Mouse (Mus musculus): ENCODE data around the gene S100a10.
A peak's percentile ranks its signal among the peaks of the same experiment; 100 is the strongest.

S100a10 gene

DNA sequence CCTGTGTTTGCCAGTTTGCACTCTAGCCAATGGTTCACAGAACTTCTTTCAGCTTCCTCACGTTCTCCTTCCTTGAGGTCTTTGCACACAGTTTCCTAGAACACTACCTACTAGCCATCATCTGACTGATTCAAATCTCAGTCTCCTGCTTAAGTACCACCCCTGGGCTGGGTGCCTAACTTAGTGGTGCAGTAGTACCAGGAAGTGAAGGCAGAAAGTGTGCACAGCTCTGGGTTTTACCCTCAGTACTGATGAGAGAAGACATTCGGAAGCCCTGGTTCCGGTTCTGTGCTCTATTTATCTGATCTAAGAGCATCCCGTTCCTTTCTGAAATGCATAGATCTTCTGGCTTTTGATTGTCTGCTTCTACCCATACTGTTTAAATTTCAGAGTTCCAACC is 26.8 kb downstream of the S100a10 start:
- no peak for DNase-seq

DNA sequence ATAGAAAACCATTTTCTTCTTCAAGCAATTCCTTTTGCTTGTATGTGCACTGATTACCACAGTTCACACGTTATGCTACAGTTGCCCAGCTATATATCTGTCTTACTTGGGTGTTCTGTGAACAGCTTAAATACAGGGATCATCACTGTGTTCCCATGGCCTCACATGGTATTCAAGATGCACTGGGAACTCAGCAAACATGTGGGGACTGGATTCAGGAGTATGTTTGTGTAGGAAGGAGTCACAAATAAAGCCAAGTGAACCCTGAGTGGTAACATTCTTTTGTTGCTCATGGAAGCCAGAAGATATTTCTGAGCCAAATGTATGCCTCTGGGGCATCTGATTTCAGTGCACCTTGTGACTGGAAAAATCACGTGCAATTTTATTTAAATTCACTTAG is 28.2 kb downstream of the S100a10 start:
- DNase-seq, result no peak

DNA sequence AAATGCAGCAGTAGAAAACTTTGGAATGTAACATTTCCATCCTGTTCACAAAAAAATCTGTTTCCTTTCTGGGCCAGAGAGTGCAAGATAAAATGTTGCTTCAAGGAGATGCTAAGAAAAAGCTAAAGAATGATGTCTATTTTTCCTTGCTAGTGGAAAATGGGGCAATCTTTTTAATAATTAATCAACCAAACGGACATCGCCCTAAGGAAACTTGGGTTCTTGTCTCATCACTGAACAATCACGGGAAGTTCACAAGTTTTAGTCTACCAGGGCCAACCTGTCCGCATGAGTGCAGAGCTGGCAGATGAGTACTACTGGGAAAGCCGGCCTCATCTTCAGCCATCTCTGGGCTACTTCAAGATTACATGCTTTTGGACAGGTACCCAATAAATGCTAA is 34.7 kb downstream of the S100a10 start:
- DNase-seq, result no peak

- DNase-seq, result no peak
These were observed 35.4 kb downstream of the S100a10 start for GRCm38 (mm10) chr3:93590256-93590655.

GRCm38 (mm10) chr3:93592100-93592499 is 37.2 kb downstream of the S100a10 start:
- DNase-seq, result no peak

GRCm38 (mm10) chr3:93592976-93593375 is 38.1 kb downstream of the S100a10 start:
- no peak for DNase-seq

DNA sequence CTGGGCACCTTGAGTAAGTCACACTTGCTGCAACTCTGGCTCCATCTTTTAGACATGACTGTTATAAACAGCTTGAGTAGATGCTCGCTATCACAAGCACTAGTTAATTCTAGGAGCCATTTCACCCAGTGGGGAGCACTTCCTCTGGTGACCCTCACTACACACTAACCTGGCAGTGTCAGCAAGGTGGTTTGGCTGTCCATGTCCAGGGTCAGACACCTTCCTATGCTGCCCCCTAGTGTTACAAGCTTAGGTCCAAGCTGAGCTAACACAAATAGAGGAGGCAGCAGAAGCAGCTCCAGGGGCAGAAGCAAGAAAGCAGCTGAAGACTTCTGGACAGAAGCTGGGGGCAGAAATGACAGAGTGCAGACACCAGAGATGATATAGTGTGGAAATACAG is 38.6 kb downstream of the S100a10 start:
- peak; percentile 25 to 26 for DNase-seq

- DNase-seq, result no peak
These were observed 41.8 kb downstream of the S100a10 start for GRCm38 (mm10) chr3:93596632-93597031.

GRCm38 (mm10) chr3:93597221-93597913 is 42.5 kb downstream of the S100a10 start:
- no peak for DNase-seq

- DNase-seq, result no peak
These were observed 43.1 kb downstream of the S100a10 start for GRCm38 (mm10) chr3:93597970-93598369.

DNA sequence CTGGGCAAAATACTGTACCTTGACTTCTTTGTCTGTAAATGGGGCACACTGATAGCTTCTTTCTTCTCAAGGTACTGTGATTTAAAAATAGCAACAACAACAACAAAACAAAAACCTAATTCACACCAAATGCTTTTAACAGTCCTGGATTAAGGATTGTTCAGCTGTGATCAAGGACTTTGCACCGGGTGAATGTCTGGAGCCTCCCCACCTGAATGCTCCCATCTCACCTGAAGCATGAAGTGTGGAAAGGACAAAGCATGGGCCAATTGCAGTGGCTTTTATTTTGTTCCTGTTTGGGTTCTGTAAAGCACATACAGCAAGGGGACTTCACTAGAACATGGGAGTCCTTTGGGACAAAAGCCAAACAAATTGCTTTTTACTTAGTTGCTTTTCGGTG is 45.3 kb downstream of the S100a10 start:
- DNase-seq, result no peak

GRCm38 (mm10) chr3:93601903-93602302 is 47.0 kb downstream of the S100a10 start:
- DNase-seq, result no peak

- DNase-seq, result peak in 1 of 2 experiments; percentile 7
These were observed 54.1 kb downstream of the S100a10 start for GRCm38 (mm10) chr3:93608970-93609369.
